Mouse (Mus musculus) layer of hippocampus, postnatal 10 days (tissue): ENCODE data around the gene Apoc2. TPM values are rescaled to one million over a fixed set of nuclear protein-coding genes. Genes with fewer than 3 reads are reported as not detected.

Experiments used
- DNase-seq, 2 experiments: peaks; one replicate each; pipeline ENCODE4 v3.0.0; 2021; ENCODE audit warnings: low spot score in 2 of 2
- total RNA-seq, 2 experiments: library from RNA; stranded (reverse); gene quantifications; 2 replicates each; pipeline ENCODE4 v1.2.3; 2021

Apoc2 gene
- total RNA-seq, 2 experiments from 2014 or later: not detected

DNA sequence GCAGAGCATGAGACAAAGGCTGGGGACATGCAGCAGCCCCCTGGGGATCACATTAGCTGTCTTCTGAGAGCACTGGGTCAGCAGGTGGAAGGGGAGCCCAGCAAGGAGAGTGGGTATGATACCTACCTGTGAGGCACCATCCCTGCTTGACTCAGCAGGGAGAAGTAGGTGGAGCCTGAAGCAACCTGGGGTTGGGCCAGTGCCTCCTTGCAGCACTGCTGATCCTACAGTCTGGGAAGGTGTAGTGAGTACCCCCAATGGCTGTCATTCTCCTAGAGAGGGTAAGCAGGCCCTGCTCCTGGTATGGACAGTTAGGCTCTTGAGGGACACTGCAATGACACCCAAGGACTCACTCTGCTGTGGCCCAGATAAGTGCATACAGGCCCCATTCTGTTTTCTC, 45.5 kb downstream of the Apoc2 start:
- DNase-seq: no peak

DNA sequence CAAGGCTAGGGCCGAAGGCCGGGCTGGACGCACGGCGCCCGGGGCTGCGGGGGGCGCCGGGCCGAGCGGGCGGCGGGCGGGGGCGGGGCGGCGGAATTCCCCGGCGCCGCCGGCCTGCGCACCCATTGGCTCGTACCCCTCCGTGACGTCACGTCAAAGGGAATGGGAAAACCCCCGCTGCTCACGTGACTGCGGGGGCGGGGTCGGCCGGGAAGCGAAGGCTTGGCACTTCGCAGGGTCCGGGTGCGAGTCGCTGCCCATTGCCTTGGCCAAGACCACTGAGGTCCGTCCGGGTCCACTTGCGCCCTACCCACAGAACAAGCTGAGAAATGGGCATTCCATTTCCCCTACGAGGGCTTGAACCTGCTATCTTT, 48.4 kb downstream of the Apoc2 start, which contains the start of gene Relb:
Gene Relb (minus strand): TSS at position 78 of the 374 bp plus-strand sequence.
- DNase-seq: peak; percentile 93 to 94

DNA sequence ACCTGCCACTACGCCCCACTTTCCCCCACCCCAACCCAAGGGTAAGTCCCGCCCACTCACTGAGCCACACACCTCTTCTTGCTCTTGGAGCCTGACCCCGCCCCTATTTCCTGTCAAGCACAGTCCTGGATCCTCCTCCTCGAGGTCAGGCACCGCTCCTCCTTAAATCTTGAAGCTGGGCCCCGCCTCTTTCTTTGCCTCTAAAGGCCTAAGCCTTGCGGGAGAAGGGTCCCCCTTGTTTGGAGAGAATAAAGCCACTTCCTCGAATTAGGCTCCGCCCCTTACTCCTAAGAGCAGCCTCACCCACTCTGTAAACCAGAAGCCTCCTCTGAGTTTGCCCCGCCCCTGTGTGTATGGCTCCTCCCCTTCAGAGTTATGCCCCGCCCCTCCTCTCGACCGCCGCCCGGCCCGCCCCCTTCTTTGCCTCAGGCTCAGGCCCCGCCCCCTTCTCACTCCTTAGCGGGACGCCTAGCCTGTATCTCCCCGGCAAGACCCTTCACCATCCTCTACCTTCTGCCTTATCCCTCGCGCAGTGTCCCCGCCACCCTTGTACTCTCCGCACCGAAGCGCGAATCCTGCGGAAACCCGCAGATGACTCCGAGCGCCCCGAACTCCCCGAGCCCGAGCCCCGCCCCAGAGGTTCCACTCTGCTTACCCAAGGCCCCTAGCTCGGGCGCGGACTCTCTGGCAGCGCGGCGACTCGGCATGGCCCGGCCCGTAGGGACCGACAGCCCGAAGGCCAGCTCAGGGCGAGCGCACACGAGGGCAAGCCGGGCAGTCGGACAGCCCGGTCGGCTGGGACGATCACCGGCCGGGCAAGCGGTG, 49.0 kb downstream of the Apoc2 start:
- DNase-seq: peak; percentile 90 to 93

DNA sequence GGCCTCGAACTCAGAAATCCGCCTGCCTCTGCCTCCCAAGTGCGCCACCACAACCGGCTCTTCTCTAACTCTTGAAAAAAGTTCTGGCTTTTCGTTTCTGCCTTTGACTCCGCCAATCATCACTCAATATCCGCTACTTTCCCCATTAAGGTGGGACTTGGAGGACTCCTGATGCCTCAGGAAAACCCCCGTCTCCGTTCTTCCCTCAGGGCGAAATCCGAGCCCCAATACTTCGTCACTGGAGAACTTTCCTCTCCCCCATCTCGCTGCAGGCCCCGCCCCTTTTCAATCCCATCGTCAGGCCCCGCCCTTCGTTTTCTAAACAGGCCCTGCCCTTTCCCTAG, 49.6 kb downstream of the Apoc2 start:
- DNase-seq: no peak

DNA sequence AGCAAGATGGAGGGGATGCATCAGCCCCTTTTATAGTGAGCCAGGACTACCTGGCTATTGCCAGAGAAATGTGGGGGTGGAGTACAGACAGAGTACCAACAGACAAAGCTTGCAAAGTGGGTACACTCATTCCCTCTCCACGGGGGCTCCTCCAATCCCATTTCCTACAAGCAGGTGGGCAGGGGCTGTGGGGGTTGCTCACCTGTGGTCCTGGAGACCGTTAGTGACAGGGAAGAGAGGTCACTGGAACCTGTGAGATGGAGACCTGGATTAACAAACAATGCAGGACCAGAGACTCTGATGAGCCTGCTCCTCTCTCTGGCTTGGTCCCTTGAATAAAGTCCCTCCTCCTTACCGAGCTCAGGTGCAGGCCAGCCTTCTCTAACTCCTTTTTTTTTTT, 50.0 kb downstream of the Apoc2 start:
- no peak for DNase-seq

DNA sequence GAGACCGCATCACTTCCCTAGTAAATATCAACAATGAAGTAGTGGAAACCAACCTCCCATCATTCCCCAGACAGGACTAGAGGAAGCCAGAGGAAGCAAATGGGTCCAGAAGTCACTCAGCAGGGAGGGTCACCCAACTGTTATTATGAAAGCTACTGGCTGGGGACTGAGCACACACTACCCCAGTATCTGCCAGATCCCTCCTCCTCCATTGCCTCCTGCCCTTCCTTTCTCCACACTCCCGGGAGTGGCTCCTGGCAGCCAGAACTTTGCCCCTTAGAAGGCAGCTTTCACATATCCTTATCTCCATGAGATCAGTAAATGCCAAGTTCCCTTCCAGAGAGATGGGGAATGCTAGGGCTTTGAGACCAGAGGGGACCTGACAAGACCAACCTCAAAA, 54.3 kb downstream of the Apoc2 start:
- DNase-seq: no peak

DNA sequence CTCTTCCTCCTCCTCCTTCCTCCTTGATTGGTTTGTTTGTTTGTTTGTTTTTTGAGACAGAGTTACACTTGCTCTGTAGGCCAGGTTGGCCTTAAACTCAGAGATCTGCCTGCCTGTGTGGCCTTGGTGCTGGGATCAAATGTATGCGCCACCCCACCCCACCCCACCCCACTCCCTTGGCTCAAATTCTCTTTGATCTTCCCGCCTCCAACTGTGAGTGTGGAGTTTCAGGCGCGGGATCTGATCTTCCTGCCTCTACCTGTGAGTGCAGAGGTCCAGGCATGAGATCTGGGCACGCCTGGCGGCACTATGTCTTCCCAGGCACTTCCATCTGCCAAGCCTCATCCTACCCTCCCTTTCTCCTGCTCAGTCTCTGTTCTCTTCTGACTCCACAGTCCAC, 55.5 kb downstream of the Apoc2 start:
- no peak for DNase-seq

Other genes with a start within 250 kb of the Apoc2 start
- 100 to 1,000 TPM; 115 to 132 TPM for gene Mark4, start 219.1 kb downstream of the Apoc2 start, total RNA-seq
- gene Exoc3l2, start 214.6 kb downstream of the Apoc2 start, total RNA-seq: 1 to 10 TPM in 1 of 2 experiments, under 1 TPM in 1; 0.69 to 1.1 TPM
- gene Bloc1s3, start 169.6 kb downstream of the Apoc2 start, total RNA-seq: 1 to 10 TPM; 6.9 to 8.2 TPM
- 10 to 100 TPM; 22.3 to 24.6 TPM for gene Trappc6a, start 169.5 kb downstream of the Apoc2 start, total RNA-seq
- gene Nkpd1, start 160.1 kb downstream of the Apoc2 start, total RNA-seq: 1 to 10 TPM in 1 of 2 experiments, under 1 TPM in 1; 0.94 to 1.0 TPM
- 10 to 100 TPM; 82.0 to 83.6 TPM for gene Ppp1r37, start 114.9 kb downstream of the Apoc2 start, total RNA-seq
- not detected for gene Zfp296, start 100.7 kb downstream of the Apoc2 start, total RNA-seq
- gene Gemin7, start 100.3 kb downstream of the Apoc2 start, total RNA-seq: 10 to 100 TPM; 41.3 to 42.5 TPM
- 10 to 100 TPM; 86.8 to 98.8 TPM for gene Clasrp, start 73.5 kb downstream of the Apoc2 start, total RNA-seq
- 10 to 100 TPM in 1 of 2 experiments, 1 to 10 TPM in 1; 9.2 to 10.8 TPM for gene Relb, start 48.5 kb downstream of the Apoc2 start, total RNA-seq
- gene Clptm1, start 12.9 kb downstream of the Apoc2 start, total RNA-seq: 100 to 1,000 TPM; 140 to 143 TPM
- gene Gm44805, start 3.5 kb upstream of the Apoc2 start, total RNA-seq: not detected
- not detected for gene Apoc4, start 3.5 kb upstream of the Apoc2 start, total RNA-seq
- gene Apoc1, start 14.7 kb upstream of the Apoc2 start, total RNA-seq: 1 to 10 TPM; 4.3 to 6.5 TPM
- gene Apoe, start 21.2 kb upstream of the Apoc2 start, total RNA-seq: 1,000 to 10,000 TPM; 2,438 to 2,580 TPM
- gene Tomm40, start 37.5 kb upstream of the Apoc2 start, total RNA-seq: 100 to 1,000 TPM; 113 to 115 TPM
- gene Nectin2, start 72.5 kb upstream of the Apoc2 start, total RNA-seq: 10 to 100 TPM; 22.2 to 22.3 TPM
- 10 to 100 TPM in 1 of 2 experiments, 1 to 10 TPM in 1; 7.2 to 10.6 TPM for gene Bcam, start 93.1 kb upstream of the Apoc2 start, total RNA-seq
- gene Cblc, start 118.9 kb upstream of the Apoc2 start, total RNA-seq: not detected
- gene Bcl3, start 144.8 kb upstream of the Apoc2 start, total RNA-seq: under 1 TPM; 0.85 to 0.87 TPM
- 1 to 10 TPM; 5.1 to 5.4 TPM for gene Gm19345, start 174.1 kb upstream of the Apoc2 start, total RNA-seq
- not detected for gene Ceacam16, start 183.4 kb upstream of the Apoc2 start, total RNA-seq
- gene Ceacam19, start 210.0 kb upstream of the Apoc2 start, total RNA-seq: not detected
- gene Pvr, start 243.2 kb upstream of the Apoc2 start, total RNA-seq: 10 to 100 TPM; 11.9 TPM